Comparison of ENCODE assay signal across 1 mouse cellular context in the genomic region with DNA sequence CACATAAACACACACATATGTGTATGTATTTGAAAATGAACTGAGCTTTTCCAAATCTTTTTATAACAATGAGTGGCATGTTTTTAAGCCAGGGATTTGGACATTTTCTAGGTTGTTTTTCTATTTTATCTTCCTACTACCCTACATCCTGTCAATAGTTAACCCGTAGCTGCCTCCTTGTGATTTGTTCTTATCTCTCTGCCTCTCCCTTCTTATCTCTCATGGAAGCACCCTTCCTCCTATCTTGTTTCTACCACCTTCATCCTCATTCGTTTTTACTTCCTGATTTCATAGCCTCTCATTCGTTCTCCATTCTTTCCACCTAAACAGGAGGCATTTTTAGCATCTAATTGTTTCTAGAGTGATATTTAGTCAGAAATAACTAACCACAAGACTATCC.
TF ChIP-seq lines count a peak whose summit lies in the region.

No protein-coding gene starts in this region.

TF ChIP-seq in MEL, 35 proteins besides CTCF, POLR2A, EP300 and RAD21:
- no peak for TF ChIP-seq TBP (IDR thresholded peaks at IDR 0.05; ENCODE audit: low read depth, low read length)
- TF ChIP-seq E2F4 (IDR thresholded peaks at IDR 0.05; ENCODE audit: borderline replicate concordance, low read depth, low read length), result no peak
- no peak for TF ChIP-seq CHD2 (IDR thresholded peaks at IDR 0.05; ENCODE audit: low read length)
- no peak for TF ChIP-seq SMC3 (IDR thresholded peaks at IDR 0.05; ENCODE audit: low read depth, low read length)
- no peak for TF ChIP-seq ZMIZ1 (IDR thresholded peaks at IDR 0.05; ENCODE audit: low read depth, low read length)
- TF ChIP-seq POLR2AphosphoS2 (IDR thresholded peaks at IDR 0.05; ENCODE audit: low read length), result no peak
- no peak for TF ChIP-seq ZNF384 (IDR thresholded peaks at IDR 0.05; ENCODE audit: low read depth, low read length)
- 0 out of 2 replicates have a peak, but pooled peaks have one; percentile 38 for TF ChIP-seq ETS1 (IDR thresholded peaks at IDR 0.05; ENCODE audit: low read depth, low read length)
- no peak for TF ChIP-seq MYB (IDR thresholded peaks at IDR 0.05; ENCODE audit: low read depth, low read length)
- 0 out of 2 replicates have a peak, but pooled peaks have one; percentile 34 for TF ChIP-seq RCOR1 (IDR thresholded peaks at IDR 0.05; ENCODE audit: low read depth, low read length)
- TF ChIP-seq TCF12 (IDR thresholded peaks at IDR 0.05; ENCODE audit: low read depth, low read length), result peak; percentile 89
- peak; percentile 85 for TF ChIP-seq GATA1 (IDR thresholded peaks at IDR 0.05; ENCODE audit: low read depth, low read length)
- no peak for TF ChIP-seq HCFC1 (IDR thresholded peaks at IDR 0.05; ENCODE audit: low read depth, low read length)
- TF ChIP-seq MXI1 (IDR thresholded peaks at IDR 0.05; ENCODE audit: low read depth, low read length), result no peak
- TF ChIP-seq MAFK (IDR thresholded peaks at IDR 0.05; ENCODE audit: borderline replicate concordance, low read depth, low read length), result no peak
- no peak for TF ChIP-seq JUND (IDR thresholded peaks at IDR 0.05; ENCODE audit: low read depth, low read length)
- TF ChIP-seq ZKSCAN1 (IDR thresholded peaks at IDR 0.05; ENCODE audit: low read depth, low read length), result no peak
- no peak for TF ChIP-seq UBTF (IDR thresholded peaks at IDR 0.05; ENCODE audit: borderline replicate concordance, insufficient read depth, low read depth, low read length)
- TF ChIP-seq TAL1 (IDR thresholded peaks at IDR 0.05; ENCODE audit: low read length), result peak; percentile 28
- TF ChIP-seq POLR2AphosphoS5 (IDR thresholded peaks at IDR 0.05; ENCODE audit: borderline replicate concordance, low read depth, low read length), result no peak
